Mouse (Mus musculus): ENCODE measurements around the gene Dhx34. TPM values are rescaled to one million over a fixed set of nuclear protein-coding genes. Genes with fewer than 3 reads are reported as not detected.

The Dhx34 gene
- total and polyA plus RNA-seq, 2 experiments from 2014 or later = 6.1 to 19.8 TPM

GRCm38 (mm10) chr7:16250687-16251086, 28.9 kb upstream of the Dhx34 start:
- WGBS = 68% methylated on average over 5 of the region's 5 CpGs
- H3K36me3 ChIP-seq (replicated peaks; ENCODE audit: control insufficient read depth, insufficient read depth, low read length) = no peaks in the 10 kb centered on the region
- TF ChIP-seq CTCF (IDR thresholded peaks at IDR 0.05; ENCODE audit: low read depth) = no peak
- TF ChIP-seq EP300 (IDR thresholded peaks at IDR 0.05; ENCODE audit: low read depth) = no peak
- no peak overlapping the region for H3K9ac ChIP-seq (replicated peaks; ENCODE audit: low read depth, low read length)
- no peak overlapping the region for H3K4me3 ChIP-seq (ENCODE audit: low read depth, low read length)
- no peaks in the 10 kb centered on the region for H3K4me1 ChIP-seq (ENCODE audit: control insufficient read depth, insufficient read depth)
- no peak for ATAC-seq (ENCODE audit: insufficient read depth, low read depth)
- no peaks in the 10 kb centered on the region for H3K27me3 ChIP-seq (ENCODE audit: control insufficient read depth, insufficient read depth, low read length)
- no peaks in the 10 kb centered on the region for H3K9me3 ChIP-seq (replicated peaks; ENCODE audit: control insufficient read depth, low read length)
- no peak overlapping the region for H3K27ac ChIP-seq (ENCODE audit: low read depth)
- H3K4me2 ChIP-seq (ENCODE audit: low read depth, low read length) = no peak overlapping the region
- DNase-seq (ENCODE audit: low spot score) = no peak

GRCm38 (mm10) chr7:16245958-16246357, 24.1 kb upstream of the Dhx34 start:
- TF ChIP-seq EP300 (IDR thresholded peaks at IDR 0.05; ENCODE audit: low read depth) (no peak), CTCF (IDR thresholded peaks at IDR 0.05; ENCODE audit: low read depth) (no peak)
- H3K27me3 ChIP-seq (ENCODE audit: control insufficient read depth, insufficient read depth, low read length) = no peaks in the 10 kb centered on the region
- no peaks in the 10 kb centered on the region for H3K36me3 ChIP-seq (replicated peaks; ENCODE audit: control insufficient read depth, insufficient read depth, low read length)
- no peaks in the 10 kb centered on the region for H3K9me3 ChIP-seq (replicated peaks; ENCODE audit: control insufficient read depth, low read length)
- DNase-seq (ENCODE audit: low spot score) (no peak), ATAC-seq (ENCODE audit: insufficient read depth, low read depth) (no peak)
- WGBS = 11% methylated on average over 2 of the region's 4 CpGs
- no peaks in the 10 kb centered on the region for H3K4me1 ChIP-seq (ENCODE audit: control insufficient read depth, insufficient read depth)
- no peak overlapping the region for H3K4me3 ChIP-seq (ENCODE audit: low read depth, low read length)
- H3K27ac ChIP-seq (ENCODE audit: low read depth) = no peak overlapping the region
- no peak overlapping the region for H3K4me2 ChIP-seq (ENCODE audit: low read depth, low read length)
- H3K9ac ChIP-seq (replicated peaks; ENCODE audit: low read depth, low read length) = no peak overlapping the region

- Histone ChIP-seq H3K27me3 (ENCODE audit: control insufficient read depth, insufficient read depth, low read length) (no peaks in the 10 kb centered on the region), H3K27ac (ENCODE audit: low read depth) (peak within 1 kb of the TSS; percentile 13; the same call in 1 of the 2 replicates), H3K9ac (replicated peaks; ENCODE audit: low read depth, low read length) (no peak within 1 kb of the TSS), H3K4me1 (ENCODE audit: control insufficient read depth, insufficient read depth) (0 out of 2 replicates have a peak, but pooled peaks cover 6% of the 10 kb centered on the region), H3K36me3 (replicated peaks; ENCODE audit: control insufficient read depth, insufficient read depth, low read length) (no peaks in the 10 kb centered on the region), H3K4me2 (ENCODE audit: low read depth, low read length) (no peak within 1 kb of the TSS), H3K4me3 (ENCODE audit: low read depth, low read length) (no peak within 1 kb of the TSS), H3K9me3 (replicated peaks; ENCODE audit: control insufficient read depth, low read length) (no peaks in the 10 kb centered on the region)
- ATAC-seq (ENCODE audit: insufficient read depth, low read depth) = 0 out of 2 replicates have a peak, but pooled peaks have one; percentile 39
- TF ChIP-seq EP300 (IDR thresholded peaks at IDR 0.05; ENCODE audit: low read depth) = no peak
- TF ChIP-seq CTCF (IDR thresholded peaks at IDR 0.05; ENCODE audit: low read depth) = no peak
- WGBS = 57% methylated on average over 5 of the region's 5 CpGs
- DNase-seq (ENCODE audit: low spot score) = peak; percentile 60
Measured at GRCm38 (mm10) chr7:16244067-16244466, 22.2 kb upstream of the Dhx34 start, which contains the start of gene C5ar2. TSS of gene C5ar2 (minus strand) at chr7:16244154.

- Histone ChIP-seq H3K27me3 (ENCODE audit: control insufficient read depth, insufficient read depth, low read length) (no peaks in the 10 kb centered on the region), H3K36me3 (replicated peaks; ENCODE audit: control insufficient read depth, insufficient read depth, low read length) (no peaks in the 10 kb centered on the region), H3K4me2 (ENCODE audit: low read depth, low read length) (no peak overlapping the region), H3K27ac (ENCODE audit: low read depth) (no peak overlapping the region), H3K4me3 (ENCODE audit: low read depth, low read length) (no peak overlapping the region), H3K9me3 (replicated peaks; ENCODE audit: control insufficient read depth, low read length) (no peaks in the 10 kb centered on the region), H3K9ac (replicated peaks; ENCODE audit: low read depth, low read length) (no peak overlapping the region), H3K4me1 (ENCODE audit: control insufficient read depth, insufficient read depth) (0 out of 2 replicates have a peak, but pooled peaks cover 6% of the 10 kb centered on the region)
- DNase-seq (ENCODE audit: low spot score) (no peak), ATAC-seq (ENCODE audit: insufficient read depth, low read depth) (no peak)
- no peak for TF ChIP-seq CTCF (IDR thresholded peaks at IDR 0.05; ENCODE audit: low read depth)
- no peak for TF ChIP-seq EP300 (IDR thresholded peaks at IDR 0.05; ENCODE audit: low read depth)
- WGBS = 68% methylated on average over 6 of the region's 6 CpGs
Measured at GRCm38 (mm10) chr7:16242198-16242597, 20.4 kb upstream of the Dhx34 start.

GRCm38 (mm10) chr7:16241787-16242186, 19.9 kb upstream of the Dhx34 start:
- H3K27me3 ChIP-seq (ENCODE audit: control insufficient read depth, insufficient read depth, low read length) = no peaks in the 10 kb centered on the region
- H3K36me3 ChIP-seq (replicated peaks; ENCODE audit: control insufficient read depth, insufficient read depth, low read length) = no peaks in the 10 kb centered on the region
- H3K9ac ChIP-seq (replicated peaks; ENCODE audit: low read depth, low read length) = no peak overlapping the region
- H3K27ac ChIP-seq (ENCODE audit: low read depth) = no peak overlapping the region
- 51% methylated on average over 11 of the region's 11 CpGs for WGBS
- no peak overlapping the region for H3K4me3 ChIP-seq (ENCODE audit: low read depth, low read length)
- DNase-seq (ENCODE audit: low spot score) = no peak
- H3K9me3 ChIP-seq (replicated peaks; ENCODE audit: control insufficient read depth, low read length) = no peaks in the 10 kb centered on the region
- ATAC-seq (ENCODE audit: insufficient read depth, low read depth) = no peak
- H3K4me2 ChIP-seq (ENCODE audit: low read depth, low read length) = no peak overlapping the region
- H3K4me1 ChIP-seq (ENCODE audit: control insufficient read depth, insufficient read depth) = 0 out of 2 replicates have a peak, but pooled peaks cover 6% of the 10 kb centered on the region
- TF ChIP-seq EP300 (IDR thresholded peaks at IDR 0.05; ENCODE audit: low read depth) (no peak), CTCF (IDR thresholded peaks at IDR 0.05; ENCODE audit: low read depth) (no peak)

- no peaks in the 10 kb centered on the region for H3K36me3 ChIP-seq (replicated peaks; ENCODE audit: control insufficient read depth, insufficient read depth, low read length)
- ATAC-seq (ENCODE audit: insufficient read depth, low read depth) = no peak
- H3K4me1 ChIP-seq (ENCODE audit: control insufficient read depth, insufficient read depth) = 0 out of 2 replicates have a peak, but pooled peaks cover 6% of the 10 kb centered on the region
- DNase-seq (ENCODE audit: low spot score) = no peak
- no peaks in the 10 kb centered on the region for H3K27me3 ChIP-seq (ENCODE audit: control insufficient read depth, insufficient read depth, low read length)
- TF ChIP-seq CTCF (IDR thresholded peaks at IDR 0.05; ENCODE audit: low read depth) = no peak
- no peak for TF ChIP-seq EP300 (IDR thresholded peaks at IDR 0.05; ENCODE audit: low read depth)
- no peak overlapping the region for H3K9ac ChIP-seq (replicated peaks; ENCODE audit: low read depth, low read length)
- H3K4me2 ChIP-seq (ENCODE audit: low read depth, low read length) = no peak overlapping the region
- no peak overlapping the region for H3K4me3 ChIP-seq (ENCODE audit: low read depth, low read length)
- H3K27ac ChIP-seq (ENCODE audit: low read depth) = no peak overlapping the region
- H3K9me3 ChIP-seq (replicated peaks; ENCODE audit: control insufficient read depth, low read length) = no peaks in the 10 kb centered on the region
- 87% methylated on average over 1 of the region's 1 CpGs for WGBS
Measured at GRCm38 (mm10) chr7:16240978-16241303, 19.1 kb upstream of the Dhx34 start.
